Mouse (Mus musculus) ES-E14 (cell line): ENCODE measurements around the gene Nfkb1. TPM values are rescaled to one million over a fixed set of nuclear protein-coding genes. Genes with fewer than 3 reads are reported as not detected.

ENCODE experiments used
- DNase-seq: peaks from one replicate; pipeline ENCODE4 v3.0.0-alpha.2; 2013; ENCODE audit warnings: low read depth, low spot score
- H3K27ac ChIP-seq: 2 replicates; pipeline ENCODE4 v1.5.1; 2012; ENCODE audit warnings: low read depth, mild to moderate bottlenecking, low read length, moderate library complexity, mixed read lengths; ENCODE audit not compliant: poor library complexity, insufficient read depth, severe bottlenecking
- H3K36me3 ChIP-seq: 2 replicates; pipeline ENCODE4 v1.6.1; 2012; ENCODE audit warnings: mild to moderate bottlenecking, low read length, moderate library complexity, mixed read lengths; ENCODE audit not compliant: control insufficient read depth, poor library complexity, insufficient read depth, severe bottlenecking
- H3K4me1 ChIP-seq, 2 experiments: fragments of 150-350 bp in 1 of 2; sonication (generic) in 1 of 2; 2 replicates each; pipeline ENCODE4 v1.6.1; 2012; ENCODE audit warnings: low read length in 2 of 2, mild to moderate bottlenecking in 1 of 2, mixed read lengths in 1 of 2; ENCODE audit not compliant: control insufficient read depth in 2 of 2, insufficient read depth in 2 of 2, poor library complexity in 1 of 2
- H3K4me3 ChIP-seq, 2 experiments: fragments of 150-350 bp in 1 of 2; sonication (generic) in 1 of 2; 2 replicates each; pipeline ENCODE4 v1.5.1; 2012; ENCODE audit warnings: low read length in 2 of 2, low read depth in 1 of 2, mild to moderate bottlenecking in 1 of 2, mixed read lengths in 1 of 2; ENCODE audit not compliant: insufficient read depth in 1 of 2, poor library complexity in 1 of 2, severe bottlenecking in 1 of 2
- H3K9ac ChIP-seq: 2 replicates; pipeline ENCODE4 v1.6.1; 2012; ENCODE audit warnings: low read depth, mild to moderate bottlenecking, low read length, mixed read lengths; ENCODE audit not compliant: poor library complexity, insufficient read depth, severe bottlenecking
- H3K9me3 ChIP-seq: fragments of 150-350 bp; sonication (generic); 2 replicates; pipeline ENCODE4 v1.6.1; 2012; ENCODE audit warnings: low read depth, mild to moderate bottlenecking, low read length; ENCODE audit not compliant: control insufficient read depth, insufficient read depth
- CHD2 ChIP-seq: IDR thresholded peaks from 2 replicates; pipeline ENCODE4 v1.6.1; 2014; ENCODE audit warnings: mild to moderate bottlenecking, low read depth, low read length, inconsistent platforms
- HCFC1 ChIP-seq: IDR thresholded peaks from 2 replicates; pipeline ENCODE4 v1.6.1; 2012; ENCODE audit warnings: low read length, inconsistent platforms, borderline replicate concordance; ENCODE audit not compliant: insufficient read depth
- MAFK ChIP-seq: IDR thresholded peaks from 2 replicates; pipeline ENCODE4 v1.6.1; 2014; ENCODE audit warnings: mild to moderate bottlenecking, low read depth, low read length, inconsistent platforms; ENCODE audit not compliant: insufficient read depth
- ZC3H11A ChIP-seq: IDR thresholded peaks from 2 replicates; pipeline ENCODE4 v1.6.1; 2012; ENCODE audit warnings: low read depth, mild to moderate bottlenecking, inconsistent platforms, low read length, borderline replicate concordance
- ZNF384 ChIP-seq: IDR thresholded peaks from 2 replicates; pipeline ENCODE4 v1.6.1; 2012; ENCODE audit warnings: low read depth, low read length, inconsistent platforms
- in situ Hi-C, 2 experiments: fragments of 600-800 bp; cut with MboI; formaldehyde crosslinking; loops; one replicate each; pipeline ENCODE4 v1.15.1; 2025; ENCODE audit warnings: low sequenced_read_pairs in 2 of 2, inconsistent platforms in 1 of 2; ENCODE audit not compliant: unreplicated experiment in 2 of 2
- total RNA-seq: library from RNA; depleted of rRNA; stranded (reverse); fragments of 300-350 nt; gene quantifications from 2 replicates; pipeline ENCODE4 v1.2.3, GENCODE M21; 2012

The Nfkb1 gene
- total RNA-seq, 1 experiment, result 35.0 TPM

GRCm38 (mm10) chr3:135585482-135585881 lies 105.9 kb downstream of the Nfkb1 start:
- Histone ChIP-seq H3K9me3 (no peaks in the 10 kb centered on the region), H3K36me3 (peaks cover 7% of the 10 kb centered on the region; the same call in 1 of the 2 replicates), H3K4me1 (peaks cover 12 to 23% of the 10 kb centered on the region in 2 experiments; a peak in 3 of 4 replicates), H3K9ac (no peak overlapping the region), H3K27ac (no peak overlapping the region), H3K4me3 (no peak overlapping the region)
- in situ Hi-C loops, result no loop called here
- DNase-seq, result peak; percentile 74
- TF ChIP-seq ZC3H11A, result no peak

- Histone ChIP-seq H3K4me1 (peaks cover 17 to 36% of the 10 kb centered on the region in 2 experiments), H3K4me3 (no peak overlapping the region; a peak in 1 of 4 replicates), H3K36me3 (no peaks in the 10 kb centered on the region), H3K9ac (no peak overlapping the region; the same call in 1 of the 2 replicates), H3K9me3 (no peaks in the 10 kb centered on the region), H3K27ac (peak overlapping the region; percentile 9)
- TF ChIP-seq CHD2 (no peak), HCFC1 (no peak), MAFK (no peak), ZNF384 (no peak), ZC3H11A (no peak)
- no peak for DNase-seq
- in situ Hi-C loops, result no loop called here
Observed at GRCm38 (mm10) chr3:135582246-135582645, 109.1 kb downstream of the Nfkb1 start.

GRCm38 (mm10) chr3:135581606-135582117 lies 109.7 kb downstream of the Nfkb1 start:
- peak; percentile 51 for DNase-seq
- Histone ChIP-seq H3K27ac (peak overlapping the region; percentile 9; the same call in 1 of the 2 replicates), H3K9ac (no peak overlapping the region)

GRCm38 (mm10) chr3:135580439-135581275 lies 110.7 kb downstream of the Nfkb1 start:
- Histone ChIP-seq H3K4me3 (no peak overlapping the region), H3K9ac (no peak overlapping the region), H3K27ac (no peak overlapping the region), H3K4me1 (peaks cover 12 to 32% of the 10 kb centered on the region in 2 experiments), H3K36me3 (no peaks in the 10 kb centered on the region), H3K9me3 (no peaks in the 10 kb centered on the region)
- no peak for DNase-seq
- in situ Hi-C loops, result no loop called here
- TF ChIP-seq HCFC1 (no peak), ZC3H11A (no peak), MAFK (no peak), ZNF384 (no peak), CHD2 (no peak)

More at GRCm38 (mm10) chr3:135581606-135582117, 109.7 kb downstream of the Nfkb1 start:
- Histone ChIP-seq H3K4me3 (no peak overlapping the region), H3K36me3 (no peaks in the 10 kb centered on the region), H3K9me3 (no peaks in the 10 kb centered on the region), H3K4me1 (peaks cover 14 to 34% of the 10 kb centered on the region in 2 experiments)
- TF ChIP-seq CHD2 (no peak), ZC3H11A (no peak), HCFC1 (no peak), MAFK (no peak), ZNF384 (no peak)
- in situ Hi-C loops, result no loop called here
